Comparison of ENCODE assay signal across 18 mouse cellular contexts in genomic region chr2:34193870-34194820, GRCm38 (mm10).
DNase-seq lines count a peak whose midpoint lies in the region; ATAC-seq and TF ChIP-seq lines count a peak whose summit lies in the region.
"Had no signal": no experiment of that assay in that cellular context is flagged by ENCODE, and none has a peak within 500 bp of the region (broad histone marks: within the 10 kb centered on the region; RNA-seq: fewer than 3 reads in every experiment).

No protein-coding gene starts in this region.

- ATAC-seq in forebrain, embryonic 11.5 days (replicated peaks; ENCODE audit: low FRiP score) = no peak
- ATAC-seq in forebrain, embryonic 13.5 days = peak; percentile 77
- no peak for ATAC-seq in monocyte, adult 5-6 weeks (replicated peaks; ENCODE audit: insufficient number of reproducible peaks, low FRiP score, low TSS enrichment, poor library complexity, severe bottlenecking)

- H3K4me1 ChIP-seq in forebrain, embryonic 11.5 days (replicated peaks; ENCODE audit: control insufficient read depth, insufficient read depth, low read length) = peaks cover 8% of the 10 kb centered on the region
- H3K4me1 ChIP-seq in forebrain, embryonic 10.5 days = peaks cover 28% of the 10 kb centered on the region
- no peaks in the 10 kb centered on the region for H3K4me1 ChIP-seq in lung, adult 2 months (ENCODE audit: control insufficient read depth, insufficient read depth, low read length)
- peaks cover 31% of the 10 kb centered on the region for H3K4me1 ChIP-seq in forebrain, embryonic 13.5 days
- H3K4me1 ChIP-seq: stomach, embryonic 15.5 days had no signal

- no peak for TF ChIP-seq POLR2A in lung, adult 2 months (IDR thresholded peaks at IDR 0.05; ENCODE audit: borderline replicate concordance, extremely low read depth, low read depth, low read length)

- H3K4me3 ChIP-seq in forebrain, embryonic 11.5 days (ENCODE audit: low read depth, low read length) = no peak overlapping the region
- H3K4me3 ChIP-seq in forebrain, embryonic 10.5 days = no peak overlapping the region
- no peak overlapping the region for H3K4me3 ChIP-seq in lung, adult 2 months (replicated peaks; ENCODE audit: extremely low read depth, low read depth, low read length)
- no peak overlapping the region for H3K4me3 ChIP-seq in forebrain, embryonic 13.5 days
- H3K4me3 ChIP-seq: embryonic facial prominence, embryonic 12.5 days; left cerebral cortex, adult 2 months; limb, embryonic 13.5 days; stomach, embryonic 15.5 days had no signal

- 0 out of 2 replicates have a peak overlapping the region, but pooled peaks have one; percentile 27 for H3K27ac ChIP-seq in forebrain, embryonic 11.5 days (ENCODE audit: low read depth, low read length)
- H3K27ac ChIP-seq in forebrain, embryonic 10.5 days = no peak overlapping the region
- peak overlapping the region; percentile 64 for H3K27ac ChIP-seq in forebrain, embryonic 13.5 days
- H3K27ac ChIP-seq: embryonic facial prominence, embryonic 12.5 days; left cerebral cortex, adult 2 months; limb, embryonic 13.5 days; liver, embryonic 14.5 days; stomach, embryonic 15.5 days had no signal

- DNase-seq in forebrain, embryonic 11.5 days (ENCODE audit: low spot score) = no peak
- no peak for DNase-seq in forebrain, embryonic 10.5 days (ENCODE audit: extremely low spot score, low spot score)
- DNase-seq in lung, adult 18-20 months = peak; percentile 4 to 9
- no peak for DNase-seq in lung, adult 2 months
- DNase-seq in lung, postnatal 25 days (ENCODE audit: low spot score) = peak; percentile 10
- no peak for DNase-seq in left cerebral cortex, adult 9 months (ENCODE audit: low spot score in 2 of 2)
- DNase-seq: adrenal gland, adult 8-10 months; heart, adult 18-20 months; kidney, adult 8-10 months; kidney, postnatal 25 days; thymus, adult 2 months had no signal

- no peak for TF ChIP-seq CTCF in lung, adult 2 months (IDR thresholded peaks at IDR 0.05; ENCODE audit: insufficient read depth, low read length)

- no peak overlapping the region for H3K9ac ChIP-seq in forebrain, embryonic 11.5 days (ENCODE audit: low read length)
- H3K9ac ChIP-seq in forebrain, embryonic 13.5 days = no peak overlapping the region
- H3K9ac ChIP-seq: embryonic facial prominence, embryonic 12.5 days; limb, embryonic 13.5 days; liver, embryonic 14.5 days; stomach, embryonic 15.5 days had no signal

- no peaks in the 10 kb centered on the region for H3K9me3 ChIP-seq in forebrain, embryonic 11.5 days (ENCODE audit: control insufficient read depth, low read length)
- no peaks in the 10 kb centered on the region for H3K9me3 ChIP-seq in forebrain, embryonic 10.5 days
- no peaks in the 10 kb centered on the region for H3K9me3 ChIP-seq in forebrain, embryonic 13.5 days (replicated peaks)
- H3K9me3 ChIP-seq: embryonic facial prominence, embryonic 12.5 days; limb, embryonic 13.5 days; stomach, embryonic 15.5 days had no signal

- H3K27me3 ChIP-seq in forebrain, embryonic 11.5 days (ENCODE audit: control insufficient read depth, insufficient read depth, low read length) = no peaks in the 10 kb centered on the region
- H3K27me3 ChIP-seq in forebrain, embryonic 10.5 days (ENCODE audit: poor library complexity, severe bottlenecking) = no peaks in the 10 kb centered on the region
- no peaks in the 10 kb centered on the region for H3K27me3 ChIP-seq in forebrain, embryonic 13.5 days
- H3K27me3 ChIP-seq: embryonic facial prominence, embryonic 12.5 days; limb, embryonic 13.5 days; stomach, embryonic 15.5 days had no signal

- no peak overlapping the region for H3K4me2 ChIP-seq in forebrain, embryonic 11.5 days (ENCODE audit: low read depth, low read length, severe bottlenecking)
- no peak overlapping the region for H3K4me2 ChIP-seq in forebrain, embryonic 13.5 days
- H3K4me2 ChIP-seq: embryonic facial prominence, embryonic 12.5 days; limb, embryonic 13.5 days; stomach, embryonic 15.5 days had no signal

- no peaks in the 10 kb centered on the region for H3K36me3 ChIP-seq in forebrain, embryonic 11.5 days (ENCODE audit: control insufficient read depth, insufficient read depth, low read length)
- H3K36me3 ChIP-seq in forebrain, embryonic 10.5 days (replicated peaks) = 0 out of 2 replicates have a peak, but pooled peaks cover 7% of the 10 kb centered on the region
- H3K36me3 ChIP-seq in forebrain, embryonic 13.5 days (ENCODE audit: poor library complexity, severe bottlenecking) = no peaks in the 10 kb centered on the region
- H3K36me3 ChIP-seq: embryonic facial prominence, embryonic 12.5 days; limb, embryonic 13.5 days; stomach, embryonic 15.5 days had no signal

- 55% methylated on average over 8 of the region's 8 CpGs for WGBS in forebrain, embryonic 11.5 days
- WGBS in forebrain, embryonic 10.5 days = 76% methylated on average over 8 of the region's 8 CpGs
- whole genome bisulfite sequencing in lung, adult 2 months = 74% methylated on average over 8 of the region's 8 CpGs
- WGBS in forebrain, embryonic 13.5 days = 19% methylated on average over 8 of the region's 8 CpGs

Comparison
In these comparisons a context has a peak if more than half of its experiments do, and no peak if none do; other contexts are left out.
1. DNase-seq: peak in lung, adult 18-20 months (2 of 2) and lung, postnatal 25 days (single experiment); none in forebrain, embryonic 11.5 days (single experiment), forebrain, embryonic 10.5 days (single experiment), lung, adult 2 months (single experiment) and left cerebral cortex, adult 9 months (0 of 2).